Mouse (Mus musculus): ENCODE measurements around the gene Acot7.

DNA sequence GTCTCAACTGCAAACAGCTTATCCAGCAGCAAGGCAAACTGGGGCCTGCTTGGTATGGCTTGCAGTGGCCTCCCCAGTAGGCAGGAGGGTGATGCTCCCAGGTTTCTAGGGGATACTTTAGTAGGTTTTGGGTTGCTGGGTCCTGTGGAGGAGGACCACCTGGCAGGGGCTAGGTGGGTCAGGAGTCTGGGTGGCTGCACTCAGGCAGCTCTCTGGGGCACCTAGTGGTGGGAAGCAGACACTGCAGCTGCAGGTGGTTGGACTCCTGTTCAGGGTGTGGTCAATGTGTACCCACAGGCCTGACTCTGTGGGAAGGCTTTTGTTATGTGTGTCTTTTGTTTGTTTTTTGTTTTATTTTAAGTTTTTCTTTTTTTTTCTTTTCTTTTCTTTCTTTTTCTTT is 43.4 kb upstream of the Acot7 start:
- TF ChIP-seq TAL1 (IDR thresholded peaks at IDR 0.05; ENCODE audit: low read length): no peak
- no peak for TF ChIP-seq GATA1 (IDR thresholded peaks at IDR 0.05; ENCODE audit: low read length)
